Mouse (Mus musculus) layer of hippocampus, postnatal 10 days (tissue): ENCODE data around the gene Ifi35. TPM values are rescaled to one million over a fixed set of nuclear protein-coding genes. Genes with fewer than 3 reads are reported as not detected.
"Not testable (repeated sequence)": the region's sequence is repeated elsewhere in the genome, so short reads cannot be mapped to it uniquely, and the experiment has no call there.

Experiments used
- DNase-seq, 2 experiments: peaks; one replicate each; pipeline ENCODE4 v3.0.0; 2021; ENCODE audit warnings: low spot score in 2 of 2
- long read RNA-seq: library from polyadenylated mRNA; stranded (forward); transcript quantifications from one replicate; pipeline ENCODE4 v2.0.0, GENCODE M21; 2023
- total RNA-seq, 2 experiments: library from RNA; stranded (reverse); gene quantifications; 2 replicates each; pipeline ENCODE4 v1.2.3; 2021

Ifi35 gene
- total RNA-seq: 1 to 10 TPM; 2.2 to 2.5 TPM
- long read RNA-seq, partial matches to known transcripts: 1 of 5 reads
- long read RNA-seq, other reads (novel, unspliced or antisense): 0 of 5 reads

- no peak for DNase-seq
Measured at GRCm38 (mm10) chr11:101448274-101448746, at the start of gene Ifi35. Ifi35 (plus strand) TSS chr11:101448407.

- DNase-seq: no peak
Measured at GRCm38 (mm10) chr11:101415306-101415705, 32.9 kb upstream of the Ifi35 start.

- no peak for DNase-seq
Measured at GRCm38 (mm10) chr11:101416433-101417100, 31.6 kb upstream of the Ifi35 start.

- peak; percentile 93 for DNase-seq
Measured at GRCm38 (mm10) chr11:101417101-101417855, 30.9 kb upstream of the Ifi35 start, which contains the start of gene Aarsd1. Aarsd1 (minus strand) TSS chr11:101417615.

GRCm38 (mm10) chr11:101418991-101419390, 29.2 kb upstream of the Ifi35 start:
- DNase-seq: no peak

GRCm38 (mm10) chr11:101419610-101420009, 28.6 kb upstream of the Ifi35 start:
- no peak for DNase-seq

DNA sequence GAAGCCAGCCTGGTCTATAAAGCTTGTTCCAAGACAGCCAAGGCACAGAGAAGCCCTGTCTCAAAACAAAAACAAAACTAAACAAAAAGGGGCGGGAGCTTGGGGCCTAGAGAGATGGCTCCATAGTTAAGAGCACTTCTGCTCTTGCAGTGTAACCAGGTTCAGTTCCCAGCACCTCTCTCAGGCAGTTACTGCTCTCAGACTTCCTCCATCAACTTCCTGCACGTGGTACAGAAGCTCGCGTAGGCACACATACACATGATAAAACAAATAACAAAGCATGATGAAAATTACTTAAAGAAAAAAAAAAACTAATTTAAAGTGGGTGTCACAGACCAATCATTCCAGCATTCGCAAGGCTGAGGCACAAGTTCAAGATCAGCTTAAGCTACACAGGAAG, 28.1 kb upstream of the Ifi35 start:
- no peak for DNase-seq

DNA sequence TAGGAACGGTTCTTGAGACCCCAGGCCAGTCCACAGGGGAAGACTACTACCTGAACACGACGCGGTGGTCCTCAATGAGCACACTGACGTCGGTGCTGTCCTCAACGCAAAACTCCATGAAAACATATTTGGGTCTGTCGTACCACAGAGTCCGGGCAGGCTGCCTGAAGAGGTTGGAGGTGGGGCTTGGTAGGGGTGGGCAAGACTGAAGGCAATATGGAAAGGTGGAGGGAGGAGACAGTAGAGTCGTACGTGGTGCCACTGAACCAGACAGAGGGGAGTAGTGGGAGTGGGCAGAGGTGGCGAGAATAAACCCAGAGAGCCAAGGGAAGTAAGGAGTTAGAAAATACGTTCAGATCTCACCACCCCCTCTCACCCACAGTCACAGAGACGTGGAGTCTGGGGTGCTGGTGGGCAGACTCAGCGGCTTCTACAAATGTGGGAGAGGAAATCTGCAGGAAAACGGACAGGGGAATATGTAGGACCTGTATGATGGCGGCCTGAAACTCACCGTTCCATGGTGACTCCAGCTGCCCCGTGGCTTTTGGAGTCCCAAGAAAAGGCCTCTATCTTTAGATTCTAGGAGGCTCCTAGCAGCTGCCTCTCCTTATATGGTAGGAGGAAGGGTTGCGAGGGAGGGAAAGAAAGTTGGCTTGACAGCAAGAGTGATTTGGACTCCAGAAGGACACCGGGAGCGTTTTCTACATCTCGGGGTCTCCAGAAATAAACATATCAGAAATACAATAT, 23.9 kb upstream of the Ifi35 start, which contains the start of gene Gm27029:
Gene Gm27029, minus strand, starts transcription at position 692 of the 747 bp plus-strand sequence.
- DNase-seq: no peak

GRCm38 (mm10) chr11:101424925-101425813, 23.0 kb upstream of the Ifi35 start, which contains the start of the genes Rundc1 and Ptges3l:
Rundc1 (plus strand) TSS chr11:101425085.
Ptges3l (minus strand) TSS chr11:101425333.
- peak; percentile 99 for DNase-seq

- DNase-seq: no peak
Measured at GRCm38 (mm10) chr11:101426165-101426564, 22.0 kb upstream of the Ifi35 start.

GRCm38 (mm10) chr11:101431327-101431726, 16.9 kb upstream of the Ifi35 start:
- DNase-seq: no peak

GRCm38 (mm10) chr11:101433396-101433795, 14.8 kb upstream of the Ifi35 start:
- no peak for DNase-seq

GRCm38 (mm10) chr11:101435831-101436230, 12.4 kb upstream of the Ifi35 start:
- no peak for DNase-seq

DNA sequence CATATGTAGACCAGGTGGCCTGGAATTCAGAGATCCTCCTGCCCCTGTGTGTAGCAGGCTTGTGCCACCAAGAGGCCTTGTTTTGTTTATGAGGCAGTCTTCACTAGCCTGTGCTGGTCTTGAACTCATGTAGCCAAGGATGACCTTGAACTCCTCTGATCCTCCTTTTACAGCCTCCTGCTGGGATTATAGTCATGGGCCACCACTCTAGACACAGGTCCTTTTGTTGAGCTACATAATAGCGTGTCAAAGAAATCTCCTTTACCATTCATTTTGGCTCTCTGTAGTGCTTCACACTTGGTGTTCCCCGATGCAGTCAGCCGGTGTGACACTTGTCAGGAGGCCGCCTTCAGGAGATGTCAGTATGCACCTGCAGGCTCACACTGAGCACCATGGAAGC, 11.3 kb upstream of the Ifi35 start:
- no peak for DNase-seq

DNA sequence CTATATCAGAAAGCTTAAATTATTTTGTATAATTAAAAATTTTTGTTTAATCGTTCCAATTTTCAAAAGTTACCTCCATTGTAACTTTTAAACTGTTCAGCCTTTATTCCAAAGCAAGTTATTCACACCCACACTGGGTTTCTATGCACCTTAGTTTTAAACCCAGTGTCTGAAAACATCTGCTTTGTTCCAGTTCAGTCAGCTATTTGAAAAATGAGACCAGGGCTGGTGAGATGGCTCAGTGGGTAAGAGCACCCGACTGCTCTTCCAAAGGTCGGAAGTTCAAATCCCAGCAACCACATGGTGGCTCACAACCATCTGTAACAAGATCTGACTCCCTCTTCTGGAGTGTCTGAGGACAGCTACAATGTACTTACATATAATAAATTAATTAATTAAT, 10.2 kb upstream of the Ifi35 start:
- DNase-seq: not testable (repeated sequence)

- not testable (repeated sequence) for DNase-seq
Measured at GRCm38 (mm10) chr11:101441450-101442126, 6.6 kb upstream of the Ifi35 start.

- DNase-seq: peak; percentile 96 to 97
Measured at GRCm38 (mm10) chr11:101442127-101442693, 6.0 kb upstream of the Ifi35 start, which contains the start of gene Rpl27. Rpl27 (plus strand) TSS chr11:101442298.

DNA sequence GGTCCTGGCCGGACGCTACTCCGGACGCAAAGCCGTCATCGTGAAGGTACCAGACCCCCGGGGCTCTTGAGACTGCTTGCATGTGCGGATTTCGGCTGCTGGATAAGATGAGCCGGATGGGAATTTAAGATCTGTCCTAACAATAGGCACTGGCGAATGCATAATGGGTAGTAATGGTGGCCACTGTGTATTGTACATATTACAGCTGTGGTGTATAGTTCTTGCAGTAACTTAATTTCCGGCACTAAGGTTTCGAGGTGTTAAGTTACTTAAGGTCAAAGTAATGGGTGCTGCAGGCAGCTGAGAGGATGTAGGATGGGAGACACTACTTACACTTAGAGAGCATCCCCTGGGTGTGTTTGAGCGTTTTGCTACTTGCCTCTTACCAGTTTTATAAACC, 5.4 kb upstream of the Ifi35 start:
- DNase-seq: no peak

DNA sequence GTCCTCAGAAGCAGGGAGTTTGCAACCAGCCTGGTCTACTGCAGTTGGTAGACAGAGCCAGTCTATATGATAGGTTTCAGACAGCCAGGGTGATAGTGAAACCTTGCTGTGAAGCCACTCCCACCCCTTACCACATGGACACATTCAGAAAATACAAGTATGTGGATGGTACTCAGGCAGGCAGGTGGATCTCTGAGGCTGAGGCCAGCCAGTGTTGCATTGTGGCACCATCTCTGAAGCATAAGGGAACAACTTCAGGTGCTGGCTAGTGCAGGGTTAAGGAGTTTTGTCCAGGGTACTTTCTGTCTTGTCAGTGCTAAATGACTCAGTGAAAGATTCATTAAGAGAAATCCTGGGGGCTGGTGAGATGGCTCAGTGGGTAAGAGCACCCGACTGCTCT, 1.9 kb upstream of the Ifi35 start:
- DNase-seq: no peak
